Mouse (Mus musculus) olfactory bulb, adult 2 months (tissue): ENCODE results near the gene Ldlrap1.

Experiments
- CTCF ChIP-seq: fragments of 200-500 bp; IDR thresholded peaks from 2 replicates; pipeline ENCODE4 v1.5.1; 2012; ENCODE audit warnings: low read depth, mild to moderate bottlenecking, low read length, moderate library complexity; ENCODE audit not compliant: insufficient read depth
- POLR2A ChIP-seq: fragments of 200-500 bp; IDR thresholded peaks from 2 replicates; pipeline ENCODE4 v1.6.1; 2012; ENCODE audit warnings: mild to moderate bottlenecking, low read depth, low read length, moderate library complexity; ENCODE audit not compliant: insufficient read depth

- no peak for TF ChIP-seq POLR2A
- no peak for TF ChIP-seq CTCF
These were observed 42.9 kb downstream of the Ldlrap1 start for GRCm38 (mm10) chr4:134724974-134725373.
